Mouse (Mus musculus): ENCODE data around the gene Ankrd42.

DNA sequence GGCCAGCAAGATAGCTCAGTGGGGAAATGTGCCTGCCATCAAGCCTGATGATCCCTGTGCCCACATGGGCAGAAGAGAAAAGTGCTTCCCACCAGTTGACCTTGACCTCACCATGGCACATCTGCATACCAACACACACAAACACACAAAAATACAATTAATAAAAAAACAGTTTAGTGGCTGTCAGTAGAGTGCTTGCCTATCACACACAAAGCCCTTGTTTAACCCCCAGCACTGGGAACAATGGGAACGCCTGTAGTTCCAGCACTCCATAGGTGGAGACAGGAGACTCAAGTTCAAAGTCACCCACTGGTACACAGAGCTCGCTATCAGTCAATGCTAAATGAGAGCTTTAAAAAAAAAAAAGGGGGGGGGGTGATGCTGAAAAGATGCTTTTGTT, 19.4 kb upstream of the Ankrd42 start:
- no peak for TF ChIP-seq CTCF (IDR thresholded peaks at IDR 0.05; ENCODE audit: low read depth)
- no peak for TF ChIP-seq EP300 (IDR thresholded peaks at IDR 0.05; ENCODE audit: low read depth)

Data from liver, postnatal 0 days (tissue).